Mouse (Mus musculus) E14TG2a.4 (cell line): ENCODE measurements around the gene Prkaa2.

Experiments used
- CTCF ChIP-seq: conservative IDR thresholded peaks from 2 replicates; pipeline ENCODE4 v1.5.1; 2014; ENCODE audit warnings: low read length
- NANOG ChIP-seq: IDR thresholded peaks from 2 replicates; pipeline ENCODE4 v1.6.1; 2014; ENCODE audit warnings: borderline replicate concordance, low read length, mixed read lengths

DNA sequence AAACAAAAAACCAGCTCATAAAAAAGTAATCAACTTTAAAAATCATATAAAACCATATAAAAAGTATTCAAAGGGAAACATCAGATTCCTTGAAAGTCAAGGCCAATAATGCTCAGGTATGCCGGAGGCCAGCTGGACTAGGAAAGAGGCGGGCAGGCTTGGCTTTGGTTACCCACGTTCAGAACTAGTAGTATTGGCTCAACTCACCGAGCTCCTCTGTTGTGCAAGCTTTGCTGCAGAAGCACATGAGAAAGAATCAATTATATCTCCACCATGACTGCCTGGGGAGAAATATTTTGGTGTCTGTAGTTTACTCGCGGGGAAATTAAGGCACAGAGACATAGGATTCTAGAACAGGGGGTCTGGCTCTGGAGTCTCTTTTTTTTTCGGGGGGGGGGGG lies 46.6 kb upstream of the Prkaa2 start:
- TF ChIP-seq CTCF (no peak), NANOG (no peak)
